Mouse (Mus musculus) erythroblast, embryonic 14.5 days (primary cell): ENCODE results near the gene Rbm43.

Source experiments
- GATA1 ChIP-seq: IDR thresholded peaks from 2 replicates; pipeline ENCODE4 v1.6.1; 2012; ENCODE audit warnings: low read length, inconsistent platforms, mixed read lengths
- TAL1 ChIP-seq: IDR thresholded peaks from 3 replicates; pipeline ENCODE4 v1.6.1; 2012; ENCODE audit warnings: low read length, inconsistent platforms, mixed read lengths

- TF ChIP-seq GATA1 (no peak), TAL1 (no peak)
These were observed 13.3 kb upstream of the Rbm43 start for GRCm38 (mm10) chr2:51948105-51948830.
